Mouse (Mus musculus) splenic B cell, adult 2 months (primary cell): ENCODE measurements around the gene E2f2.

Experiments
- DNase-seq: peaks from one replicate; pipeline ENCODE4 v3.0.0-alpha.2; 2011; ENCODE audit warnings: low read depth, low spot score
- H3K27me3 ChIP-seq: 2 replicates; pipeline ENCODE4 v1.6.1; 2012; ENCODE audit warnings: mild to moderate bottlenecking, low read length, moderate library complexity, mixed read lengths; ENCODE audit not compliant: control insufficient read depth, poor library complexity, insufficient read depth, severe bottlenecking
- H3K36me3 ChIP-seq: 2 replicates; pipeline ENCODE4 v1.6.1; 2012; ENCODE audit warnings: mild to moderate bottlenecking, low read length, moderate library complexity, mixed read lengths; ENCODE audit not compliant: control insufficient read depth, poor library complexity, insufficient read depth, severe bottlenecking

E2f2 gene

GRCm38 (mm10) chr4:136140327-136141250 is 31.6 kb upstream of the E2f2 start:
- DNase-seq = peak; percentile 73

GRCm38 (mm10) chr4:136142267-136143192 is 29.7 kb upstream of the E2f2 start:
- no peak for DNase-seq
- Histone ChIP-seq H3K27me3 (no peaks in the 10 kb centered on the region), H3K36me3 (peaks cover 8% of the 10 kb centered on the region; the same call in 1 of the 2 replicates)

More at GRCm38 (mm10) chr4:136140327-136141250, 31.6 kb upstream of the E2f2 start:
- Histone ChIP-seq H3K36me3 (peaks cover 4% of the 10 kb centered on the region; the same call in 1 of the 2 replicates), H3K27me3 (no peaks in the 10 kb centered on the region)

- peaks cover 8% of the 10 kb centered on the region; the same call in 1 of the 2 replicates for H3K36me3 ChIP-seq
- peak; percentile 96 for DNase-seq
- no peaks in the 10 kb centered on the region for H3K27me3 ChIP-seq
Measured at GRCm38 (mm10) chr4:136143193-136143976, 28.8 kb upstream of the E2f2 start, which contains the start of gene Id3. Gene Id3, plus strand, starts transcription at chr4:136143497.

- peak; percentile 75 for DNase-seq
- Histone ChIP-seq H3K36me3 (peaks cover 8% of the 10 kb centered on the region; the same call in 1 of the 2 replicates), H3K27me3 (no peaks in the 10 kb centered on the region)
Measured at GRCm38 (mm10) chr4:136144126-136144926, 27.9 kb upstream of the E2f2 start.

GRCm38 (mm10) chr4:136144927-136145292 is 27.3 kb upstream of the E2f2 start:
- DNase-seq = no peak
- Histone ChIP-seq H3K27me3 (no peaks in the 10 kb centered on the region), H3K36me3 (peaks cover 8% of the 10 kb centered on the region; the same call in 1 of the 2 replicates)

- H3K27me3 ChIP-seq = no peaks in the 10 kb centered on the region
- no peak for DNase-seq
- peaks cover 8% of the 10 kb centered on the region; the same call in 1 of the 2 replicates for H3K36me3 ChIP-seq
Measured at GRCm38 (mm10) chr4:136145362-136145885, 26.8 kb upstream of the E2f2 start.

GRCm38 (mm10) chr4:136145991-136146711 is 26.0 kb upstream of the E2f2 start:
- DNase-seq = no peak
- H3K27me3 ChIP-seq = no peaks in the 10 kb centered on the region
- H3K36me3 ChIP-seq = peaks cover 8% of the 10 kb centered on the region; the same call in 1 of the 2 replicates

GRCm38 (mm10) chr4:136146712-136147154 is 25.5 kb upstream of the E2f2 start:
- peak; percentile 36 for DNase-seq
- Histone ChIP-seq H3K27me3 (no peaks in the 10 kb centered on the region), H3K36me3 (peaks cover 8% of the 10 kb centered on the region; the same call in 1 of the 2 replicates)

- peaks cover 8% of the 10 kb centered on the region; the same call in 1 of the 2 replicates for H3K36me3 ChIP-seq
- peak; percentile 92 for DNase-seq
- H3K27me3 ChIP-seq = no peaks in the 10 kb centered on the region
Measured at GRCm38 (mm10) chr4:136147436-136148135, 24.6 kb upstream of the E2f2 start.

GRCm38 (mm10) chr4:136148342-136149044 is 23.7 kb upstream of the E2f2 start:
- Histone ChIP-seq H3K27me3 (no peaks in the 10 kb centered on the region), H3K36me3 (peaks cover 8% of the 10 kb centered on the region; the same call in 1 of the 2 replicates)
- peak; percentile 46 for DNase-seq

GRCm38 (mm10) chr4:136149045-136149379 is 23.2 kb upstream of the E2f2 start:
- no peaks in the 10 kb centered on the region for H3K27me3 ChIP-seq
- no peak for DNase-seq
- H3K36me3 ChIP-seq = peaks cover 8% of the 10 kb centered on the region; the same call in 1 of the 2 replicates

- DNase-seq = peak; percentile 83
- H3K27me3 ChIP-seq = no peaks in the 10 kb centered on the region
- H3K36me3 ChIP-seq = peaks cover 8% of the 10 kb centered on the region; the same call in 1 of the 2 replicates
Measured at GRCm38 (mm10) chr4:136149734-136150133, 22.5 kb upstream of the E2f2 start.
